Mouse (Mus musculus): ENCODE measurements around the gene Golt1a.

GRCm38 (mm10) chr1:133332656-133333430 lies 23.2 kb downstream of the Golt1a start:
- TF ChIP-seq CTCF (IDR thresholded peaks at IDR 0.05; ENCODE audit: borderline replicate concordance, extremely low read depth, insufficient read depth, insufficient read length) (no peak), POLR2A (IDR thresholded peaks at IDR 0.05; ENCODE audit: borderline replicate concordance, extremely low read depth, insufficient read depth, insufficient read length, poor library complexity, severe bottlenecking) (no peak)
